ENCODE assay signal across 8 mouse cellular contexts in the genomic region with DNA sequence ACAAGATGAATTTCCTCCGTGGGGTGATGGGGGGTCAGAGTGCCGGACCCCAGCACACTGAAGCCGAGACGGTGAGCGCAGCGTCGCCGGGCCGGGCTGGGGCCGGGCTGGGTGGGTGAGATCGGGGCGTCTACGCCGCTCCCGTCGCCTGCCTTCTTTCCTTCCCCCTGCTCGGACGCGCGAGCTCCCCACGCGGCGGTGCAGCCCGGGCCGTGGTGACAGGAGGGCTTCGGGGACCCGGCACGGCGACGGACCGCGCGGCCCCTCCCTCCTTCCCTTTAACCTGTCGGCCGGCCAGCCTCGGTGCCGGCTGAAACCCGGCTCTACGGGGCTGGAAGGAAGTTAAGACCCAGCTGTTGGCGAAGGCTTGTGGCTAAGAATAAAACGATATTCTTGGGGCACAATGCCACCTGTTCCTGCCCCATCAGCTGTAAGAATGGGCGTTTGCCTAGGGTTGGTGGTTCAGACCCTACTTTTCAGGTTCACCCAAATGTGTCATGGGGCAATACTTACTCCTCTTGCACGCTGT. TPM values are rescaled to one million over a fixed set of nuclear protein-coding genes. Genes with fewer than 3 reads are reported as not detected.
DNase-seq lines count a peak whose midpoint lies in the region; ATAC-seq lines count a peak whose summit lies in the region.

No protein-coding gene starts in this region.

- peak; percentile 42 for DNase-seq in retina, postnatal 7 days (ENCODE audit: low read depth, low spot score)
- DNase-seq in retina, postnatal 1 day = no peak
- peak; percentile 55 for DNase-seq in cerebellum, adult 9-10 months
- DNase-seq in gastrocnemius, postnatal 10 days = peak; percentile 66
- DNase-seq in intestine, embryonic 14.5 days (ENCODE audit: low spot score) = no peak
- DNase-seq in thymus, postnatal 25 days = peak; percentile 58

- peak overlapping the region; percentile 91 for H3K9ac ChIP-seq in intestine, embryonic 14.5 days (ENCODE audit: low read length)
- H3K9ac ChIP-seq in liver, embryonic 15.5 days = peak overlapping the region; percentile 94
- peak overlapping the region; percentile 88 for H3K9ac ChIP-seq in neural tube, embryonic 12.5 days

- peak overlapping the region; percentile 85 for H3K4me3 ChIP-seq in intestine, embryonic 14.5 days (ENCODE audit: low read depth, low read length)
- H3K4me3 ChIP-seq in liver, embryonic 15.5 days (replicated peaks) = peak overlapping the region; percentile 87
- H3K4me3 ChIP-seq in neural tube, embryonic 12.5 days = peak overlapping the region; percentile 87

- ATAC-seq in intestine, embryonic 14.5 days (replicated peaks; ENCODE audit: low FRiP score, low TSS enrichment, low read depth) = peak; percentile 81
- peak; percentile 69 for ATAC-seq in liver, embryonic 15.5 days (ENCODE audit: insufficient read depth)
- peak; percentile 88 for ATAC-seq in neural tube, embryonic 12.5 days (ENCODE audit: low FRiP score, low read depth)

- peak overlapping the region; percentile 70 for H3K27ac ChIP-seq in intestine, embryonic 14.5 days (ENCODE audit: low read depth)
- H3K27ac ChIP-seq in liver, embryonic 15.5 days (replicated peaks) = peak overlapping the region; percentile 85
- no peak overlapping the region for H3K27ac ChIP-seq in neural tube, embryonic 12.5 days

- no peaks in the 10 kb centered on the region for H3K27me3 ChIP-seq in intestine, embryonic 14.5 days (replicated peaks; ENCODE audit: control insufficient read depth, insufficient read depth, low read length)
- H3K27me3 ChIP-seq in liver, embryonic 15.5 days = no peaks in the 10 kb centered on the region
- H3K27me3 ChIP-seq in neural tube, embryonic 12.5 days (replicated peaks) = no peaks in the 10 kb centered on the region

- H3K9me3 ChIP-seq in intestine, embryonic 14.5 days (ENCODE audit: control insufficient read depth, low read length) = no peaks in the 10 kb centered on the region
- H3K9me3 ChIP-seq in liver, embryonic 15.5 days (replicated peaks) = no peaks in the 10 kb centered on the region
- no peaks in the 10 kb centered on the region for H3K9me3 ChIP-seq in neural tube, embryonic 12.5 days

- WGBS in intestine, embryonic 14.5 days = under 1% methylated on average over 35 of the region's 43 CpGs
- WGBS in liver, embryonic 15.5 days (ENCODE audit: insufficient replicate concordance) = under 1% methylated on average over 43 of the region's 43 CpGs
- under 1% methylated on average over 43 of the region's 43 CpGs for WGBS in neural tube, embryonic 12.5 days

- H3K36me3 ChIP-seq in intestine, embryonic 14.5 days (ENCODE audit: control insufficient read depth, insufficient read depth, low read length) = no peaks in the 10 kb centered on the region
- no peaks in the 10 kb centered on the region for H3K36me3 ChIP-seq in liver, embryonic 15.5 days (replicated peaks)
- no peaks in the 10 kb centered on the region for H3K36me3 ChIP-seq in neural tube, embryonic 12.5 days

- H3K4me1 ChIP-seq in intestine, embryonic 14.5 days (replicated peaks; ENCODE audit: control insufficient read depth, insufficient read depth, low read length) = peaks cover 18% of the 10 kb centered on the region
- peaks cover 59% of the 10 kb centered on the region for H3K4me1 ChIP-seq in liver, embryonic 15.5 days (replicated peaks)
- H3K4me1 ChIP-seq in neural tube, embryonic 12.5 days = peaks cover 21% of the 10 kb centered on the region

- H3K4me2 ChIP-seq in intestine, embryonic 14.5 days (ENCODE audit: low read length) = peak overlapping the region; percentile 92
- peak overlapping the region; percentile 91 for H3K4me2 ChIP-seq in liver, embryonic 15.5 days
- H3K4me2 ChIP-seq in neural tube, embryonic 12.5 days (replicated peaks) = peak overlapping the region; percentile 72

RNA-seq across cellular contexts. Expression of gene Uso1, which starts 0.4 kb away (rescaled TPM):
- 10 to 100 TPM; 63.0 to 68.2 TPM for total RNA-seq in gastrocnemius, postnatal 10 days (2021)
- 30.8 and 31.5 TPM in 2 replicates for polyA plus RNA-seq in intestine, embryonic 14.5 days (2014; fragmentation: Nextera tagmentation; extraction: Ambion mirVana)
- polyA plus RNA-seq in liver, embryonic 15.5 days (2015; fragmentation: Nextera tagmentation; extraction: Ambion mirVana) = 20.2 and 20.4 TPM in 2 replicates
- 52.3 and 53.1 TPM in 2 replicates for polyA plus RNA-seq in neural tube, embryonic 12.5 days (2016; fragmentation: Nextera tagmentation; extraction: Ambion mirVana)

RNA-seq across cellular contexts. Expression of gene G3bp2, which starts 54.6 kb away (rescaled TPM):
- 10 to 100 TPM; 57.9 to 59.4 TPM for total RNA-seq in gastrocnemius, postnatal 10 days (2021)
- 192 and 202 TPM in 2 replicates for polyA plus RNA-seq in intestine, embryonic 14.5 days (2014; fragmentation: Nextera tagmentation; extraction: Ambion mirVana)
- 42.8 and 50.1 TPM in 2 replicates for polyA plus RNA-seq in liver, embryonic 15.5 days (2015; fragmentation: Nextera tagmentation; extraction: Ambion mirVana)
- polyA plus RNA-seq in neural tube, embryonic 12.5 days (2016; fragmentation: Nextera tagmentation; extraction: Ambion mirVana) = 327 and 357 TPM in 2 replicates

Comparison
In these comparisons a context has a peak if more than half of its experiments do, and no peak if none do; other contexts are left out.
1. DNase-seq: peak in retina, postnatal 7 days (single experiment), cerebellum, adult 9-10 months (single experiment), gastrocnemius, postnatal 10 days (single experiment) and thymus, postnatal 25 days (single experiment); none in retina, postnatal 1 day (single experiment) and intestine, embryonic 14.5 days (single experiment).
2. Peak in every context shown above with its lines, with median percentiles within 50 percentile points of each other: ATAC-seq, H3K4me2 ChIP-seq, H3K4me3 ChIP-seq and H3K9ac ChIP-seq.